Mouse (Mus musculus) urinary bladder, postnatal 25 days (tissue): Measurements from ENCODE around the gene Ddx47.

Experiments used
- DNase-seq: peaks from one replicate; pipeline ENCODE4 v3.0.0; 2022; ENCODE audit warnings: low spot score

Gene Ddx47

GRCm38 (mm10) chr6:135070347-135070746, 58.9 kb downstream of the Ddx47 start:
- no peak for DNase-seq
